Mouse (Mus musculus): Measurements from ENCODE around the gene Cenpp.

DNA sequence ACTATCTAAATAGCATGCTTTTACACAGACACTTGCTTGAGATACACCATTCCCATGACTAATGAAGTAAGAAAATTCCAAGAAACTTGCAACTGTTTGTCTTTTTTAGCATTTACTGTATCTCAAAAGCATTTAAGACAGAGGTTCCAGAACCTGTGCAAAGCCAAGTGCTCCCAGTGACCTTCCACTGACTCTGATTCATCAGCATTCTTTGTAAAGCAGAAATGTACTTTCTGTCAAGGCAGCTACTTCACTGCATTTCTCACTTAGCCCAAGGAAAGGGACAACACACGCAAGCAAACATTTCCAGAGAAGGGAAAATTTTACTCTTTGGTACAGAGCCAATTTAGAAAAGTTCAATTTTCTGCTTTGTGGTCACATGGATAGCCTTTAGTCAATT is 29.4 kb downstream of the Cenpp start:
- TF ChIP-seq POLR2A (IDR thresholded peaks at IDR 0.05; ENCODE audit: low read depth, low read length) (no peak), CTCF (IDR thresholded peaks at IDR 0.05; ENCODE audit: extremely low read depth, insufficient read depth, insufficient read length, insufficient replicate concordance) (no peak)

Measured in spleen, adult 2 months (tissue).